Mouse (Mus musculus) bone marrow, adult 2 months (tissue): ENCODE results near the gene Siglec1.

Experiments
- CTCF ChIP-seq: fragments of 200-500 bp; IDR thresholded peaks from 2 replicates; pipeline ENCODE4 v1.5.1; 2011; ENCODE audit warnings: low read length, control low read depth; ENCODE audit not compliant: control insufficient read depth, insufficient read depth
- POLR2A ChIP-seq: fragments of 200-500 bp; IDR thresholded peaks from 2 replicates; pipeline ENCODE4 v1.6.1; 2011; ENCODE audit warnings: low read depth, mild to moderate bottlenecking, control low read depth, low read length, borderline replicate concordance; ENCODE audit not compliant: control insufficient read depth

GRCm38 (mm10) chr2:131105989-131106388 is 19.4 kb upstream of the Siglec1 start:
- no peak for TF ChIP-seq POLR2A
- TF ChIP-seq CTCF, result no peak
